Mouse (Mus musculus): ENCODE results near the gene Nop53. TPM values are rescaled to one million over a fixed set of nuclear protein-coding genes. Genes with fewer than 3 reads are reported as not detected.
A peak's percentile ranks its signal among the peaks of the same experiment; 100 is the strongest.

The Nop53 gene
- polyA plus RNA-seq, 1 experiment = 91.6 TPM

DNA sequence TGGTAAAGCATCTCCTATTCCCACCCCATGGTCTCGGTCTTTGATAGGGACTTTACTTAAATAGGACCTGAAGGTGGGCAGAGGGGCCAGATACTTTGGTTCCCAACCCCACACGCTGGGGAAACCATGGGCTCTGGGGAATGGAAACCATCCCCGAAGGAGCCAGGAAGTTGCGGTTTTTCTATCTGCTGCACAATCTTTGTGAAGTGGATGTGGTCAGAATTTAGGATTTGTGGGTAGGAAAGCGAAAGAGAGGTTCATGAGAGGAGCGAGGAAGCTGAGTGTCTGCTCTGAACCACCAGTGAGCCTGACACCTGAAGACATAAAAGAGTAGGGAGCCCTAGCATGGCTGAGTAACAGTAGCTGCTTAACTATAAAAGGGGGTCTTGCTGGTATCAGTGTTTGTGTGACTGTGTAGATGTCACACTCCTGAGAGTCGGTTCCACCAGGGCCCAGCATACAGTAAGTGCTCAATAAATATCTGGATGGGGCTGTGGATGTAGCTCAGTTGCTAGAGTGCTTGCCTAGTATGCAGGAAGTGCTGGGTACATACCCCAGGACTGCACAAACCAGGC lies 3.4 kb upstream of the Nop53 start:
- Histone ChIP-seq H3K27ac (ENCODE audit: insufficient read depth, low read length) (no peak overlapping the region), H3K4me1 (ENCODE audit: control insufficient read depth, insufficient read depth, low read length) (peaks cover 2% of the 10 kb centered on the region; the same call in 1 of the 2 replicates), H3K4me3 (ENCODE audit: insufficient read depth, low read length) (no peak overlapping the region)
- no peak for TF ChIP-seq CTCF (IDR thresholded peaks at IDR 0.05; ENCODE audit: extremely low read depth, insufficient read depth, low read length)
- no peak for TF ChIP-seq POLR2A (IDR thresholded peaks at IDR 0.05; ENCODE audit: extremely low read depth, insufficient read depth, low read length)

GRCm38 (mm10) chr7:15948381-15948941 lies 2.6 kb upstream of the Nop53 start:
- H3K4me3 ChIP-seq (ENCODE audit: insufficient read depth, low read length) = peak overlapping the region; percentile 6
- no peak overlapping the region for H3K27ac ChIP-seq (ENCODE audit: insufficient read depth, low read length)
- H3K4me1 ChIP-seq (ENCODE audit: control insufficient read depth, insufficient read depth, low read length) = peaks cover 4% of the 10 kb centered on the region; the same call in 1 of the 2 replicates
- TF ChIP-seq CTCF (IDR thresholded peaks at IDR 0.05; ENCODE audit: extremely low read depth, insufficient read depth, low read length) = peak; percentile 52
- TF ChIP-seq POLR2A (IDR thresholded peaks at IDR 0.05; ENCODE audit: extremely low read depth, insufficient read depth, low read length) = no peak

DNA sequence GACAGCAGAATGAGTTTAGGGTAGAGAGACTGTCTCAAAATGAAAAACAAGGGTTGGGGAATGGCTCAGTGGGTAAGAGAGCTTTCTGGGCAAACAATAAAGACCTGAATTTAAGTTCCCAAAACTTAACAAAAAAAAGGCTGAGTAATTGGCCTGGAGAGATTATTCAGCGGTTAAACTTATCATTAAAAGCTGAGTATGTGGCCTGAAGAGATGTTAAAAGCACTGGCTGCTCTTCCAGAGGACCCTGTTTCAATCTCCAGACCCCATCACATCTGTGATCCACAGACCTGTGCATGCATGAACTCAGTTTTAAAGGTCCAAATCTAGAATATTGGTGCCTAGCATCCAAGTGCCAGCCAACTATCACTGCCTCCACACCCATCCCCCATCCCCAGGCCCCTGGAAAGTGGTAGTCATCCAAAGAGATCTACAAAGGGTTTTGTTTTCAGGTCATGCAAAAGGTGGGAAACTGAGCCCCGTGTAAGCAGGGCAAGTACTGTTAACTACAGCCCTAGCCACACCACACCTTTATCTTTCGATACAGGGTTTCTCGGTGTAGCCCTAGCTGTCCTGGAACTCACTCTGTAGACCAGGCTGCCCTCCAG lies 1.9 kb upstream of the Nop53 start:
- Histone ChIP-seq H3K4me3 (ENCODE audit: insufficient read depth, low read length) (no peak overlapping the region; the same call in 1 of the 2 replicates), H3K4me1 (ENCODE audit: control insufficient read depth, insufficient read depth, low read length) (peaks cover 4% of the 10 kb centered on the region; the same call in 1 of the 2 replicates), H3K27ac (ENCODE audit: insufficient read depth, low read length) (no peak overlapping the region)
- TF ChIP-seq POLR2A (IDR thresholded peaks at IDR 0.05; ENCODE audit: extremely low read depth, insufficient read depth, low read length) (no peak), CTCF (IDR thresholded peaks at IDR 0.05; ENCODE audit: extremely low read depth, insufficient read depth, low read length) (no peak)

DNA sequence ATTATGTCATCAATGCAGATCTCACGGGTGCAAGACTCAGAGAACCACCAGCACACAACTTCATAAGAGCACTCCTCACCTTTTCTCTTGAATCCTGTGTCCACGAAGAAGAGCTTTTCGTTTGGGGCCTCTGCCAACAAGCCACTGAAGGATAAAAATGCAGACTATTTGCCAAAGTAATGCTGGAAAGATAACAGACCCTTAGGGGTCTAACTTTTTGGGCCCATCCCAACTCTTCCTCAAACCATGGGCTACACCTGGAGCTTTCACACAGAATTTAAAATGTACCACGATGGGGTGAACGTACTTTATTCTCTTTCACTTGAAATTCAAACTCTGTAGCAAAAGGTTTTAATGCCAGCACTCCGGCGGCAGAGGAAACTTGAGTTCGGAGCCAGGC lies 663 bp downstream of the Nop53 start:
- Histone ChIP-seq H3K4me1 (ENCODE audit: control insufficient read depth, insufficient read depth, low read length) (peaks cover 4% of the 10 kb centered on the region; the same call in 1 of the 2 replicates), H3K4me3 (ENCODE audit: insufficient read depth, low read length) (peak overlapping the region; percentile 49), H3K27ac (ENCODE audit: insufficient read depth, low read length) (no peak overlapping the region)
- no peak for TF ChIP-seq CTCF (IDR thresholded peaks at IDR 0.05; ENCODE audit: extremely low read depth, insufficient read depth, low read length)
- TF ChIP-seq POLR2A (IDR thresholded peaks at IDR 0.05; ENCODE audit: extremely low read depth, insufficient read depth, low read length) = no peak

GRCm38 (mm10) chr7:15944311-15944710 lies 1.6 kb downstream of the Nop53 start:
- no peak overlapping the region for H3K27ac ChIP-seq (ENCODE audit: insufficient read depth, low read length)
- TF ChIP-seq CTCF (IDR thresholded peaks at IDR 0.05; ENCODE audit: extremely low read depth, insufficient read depth, low read length) = no peak
- TF ChIP-seq POLR2A (IDR thresholded peaks at IDR 0.05; ENCODE audit: extremely low read depth, insufficient read depth, low read length) = no peak
- H3K4me1 ChIP-seq (ENCODE audit: control insufficient read depth, insufficient read depth, low read length) = peaks cover 4% of the 10 kb centered on the region; the same call in 1 of the 2 replicates
- no peak overlapping the region; the same call in 1 of the 2 replicates for H3K4me3 ChIP-seq (ENCODE audit: insufficient read depth, low read length)

- Histone ChIP-seq H3K4me3 (ENCODE audit: insufficient read depth, low read length) (no peak overlapping the region), H3K27ac (ENCODE audit: insufficient read depth, low read length) (no peak overlapping the region), H3K4me1 (ENCODE audit: control insufficient read depth, insufficient read depth, low read length) (no peaks in the 10 kb centered on the region)
- TF ChIP-seq CTCF (IDR thresholded peaks at IDR 0.05; ENCODE audit: extremely low read depth, insufficient read depth, low read length) = no peak
- no peak for TF ChIP-seq POLR2A (IDR thresholded peaks at IDR 0.05; ENCODE audit: extremely low read depth, insufficient read depth, low read length)
These were observed 7.3 kb downstream of the Nop53 start for GRCm38 (mm10) chr7:15938621-15939020.

DNA sequence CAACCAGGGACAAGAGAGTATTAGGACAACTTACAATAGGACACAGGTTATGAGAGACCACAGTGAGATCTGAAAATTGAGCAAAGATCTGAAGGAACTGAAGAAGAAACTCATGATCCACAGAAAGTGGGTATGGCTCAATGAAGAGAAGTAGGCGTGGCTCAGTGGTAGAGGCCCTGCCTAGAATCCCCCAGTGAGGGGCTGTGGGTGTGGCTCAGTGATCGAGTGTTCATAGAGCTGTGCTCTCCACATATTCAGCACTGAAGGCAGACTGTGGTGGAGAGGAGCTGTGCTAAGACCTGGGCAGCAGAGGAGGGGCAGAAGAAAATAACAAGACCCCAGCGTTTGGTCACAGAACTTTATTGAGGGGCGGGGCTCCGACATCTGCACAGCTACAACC lies 8.4 kb downstream of the Nop53 start:
- TF ChIP-seq POLR2A (IDR thresholded peaks at IDR 0.05; ENCODE audit: extremely low read depth, insufficient read depth, low read length) = no peak
- TF ChIP-seq CTCF (IDR thresholded peaks at IDR 0.05; ENCODE audit: extremely low read depth, insufficient read depth, low read length) = no peak
- Histone ChIP-seq H3K4me3 (ENCODE audit: insufficient read depth, low read length) (no peak overlapping the region), H3K27ac (ENCODE audit: insufficient read depth, low read length) (no peak overlapping the region), H3K4me1 (ENCODE audit: control insufficient read depth, insufficient read depth, low read length) (no peaks in the 10 kb centered on the region)

DNA sequence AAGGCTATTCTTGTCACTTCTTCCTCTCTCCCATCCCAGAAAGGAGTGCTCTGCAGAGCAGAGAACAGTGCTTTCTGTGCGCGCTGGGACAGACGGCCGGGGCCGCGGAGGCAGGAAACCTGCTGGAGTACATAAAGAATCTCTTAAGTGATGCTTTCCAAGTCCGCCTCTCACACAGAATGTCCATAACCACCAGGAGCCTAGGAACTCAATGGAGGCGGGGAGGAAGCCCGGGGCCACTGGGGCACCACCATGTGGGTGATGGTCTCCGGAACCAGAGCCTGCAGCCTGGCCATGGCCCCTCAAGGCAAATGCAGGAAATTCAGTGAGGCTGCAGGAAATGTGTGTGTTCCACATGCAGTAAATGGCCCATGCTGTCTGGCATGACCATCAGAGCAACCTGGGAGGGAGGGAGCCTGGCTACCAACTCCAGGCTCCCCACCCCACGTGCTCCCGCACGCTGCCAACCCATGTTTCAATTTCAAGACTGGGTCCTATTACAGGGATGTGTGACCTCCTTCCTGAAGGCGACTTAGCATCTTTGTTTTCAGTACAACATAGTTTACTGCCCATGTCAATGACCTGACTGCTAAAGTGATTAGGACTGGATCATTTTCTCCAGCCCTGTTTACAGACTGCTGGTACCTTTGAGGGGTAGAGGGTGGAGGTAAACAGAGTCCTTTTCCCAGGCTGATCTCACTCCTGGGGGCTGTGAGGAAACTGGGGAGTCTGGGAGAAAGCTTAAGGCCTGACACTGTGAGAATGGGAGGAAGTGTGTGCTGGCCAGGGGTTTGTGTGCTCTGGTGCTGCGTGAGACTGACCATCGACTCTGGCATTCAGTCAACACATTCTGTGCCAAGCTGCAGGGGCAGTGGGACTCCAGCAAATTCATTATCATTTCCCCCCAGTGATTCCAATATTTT lies 12.2 kb downstream of the Nop53 start:
- H3K4me3 ChIP-seq (ENCODE audit: insufficient read depth, low read length) = no peak overlapping the region
- TF ChIP-seq CTCF (IDR thresholded peaks at IDR 0.05; ENCODE audit: extremely low read depth, insufficient read depth, low read length) (no peak), POLR2A (IDR thresholded peaks at IDR 0.05; ENCODE audit: extremely low read depth, insufficient read depth, low read length) (no peak)
- no peaks in the 10 kb centered on the region for H3K4me1 ChIP-seq (ENCODE audit: control insufficient read depth, insufficient read depth, low read length)
- H3K27ac ChIP-seq (ENCODE audit: insufficient read depth, low read length) = peak overlapping the region; percentile 10; the same call in 1 of the 2 replicates

- Histone ChIP-seq H3K4me1 (ENCODE audit: control insufficient read depth, insufficient read depth, low read length) (no peaks in the 10 kb centered on the region), H3K27ac (ENCODE audit: insufficient read depth, low read length) (no peak overlapping the region)
- TF ChIP-seq POLR2A (IDR thresholded peaks at IDR 0.05; ENCODE audit: extremely low read depth, insufficient read depth, low read length) (no peak), CTCF (IDR thresholded peaks at IDR 0.05; ENCODE audit: extremely low read depth, insufficient read depth, low read length) (no peak)
These were observed 14.2 kb downstream of the Nop53 start for GRCm38 (mm10) chr7:15931635-15932034.

More at GRCm38 (mm10) chr7:15931635-15932034, 14.2 kb downstream of the Nop53 start:
- H3K4me3 ChIP-seq (ENCODE audit: insufficient read depth, low read length) = no peak overlapping the region

All from cortical plate, adult 2 months (tissue).